Mouse (Mus musculus) liver, postnatal 0 days (tissue): ENCODE results near the gene Camta2.

Source experiments
- CTCF ChIP-seq: sonication (generic); IDR thresholded peaks from 2 replicates; pipeline ENCODE4 v1.5.1; 2016; ENCODE audit warnings: antibody characterized with exemption, low read depth
- EP300 ChIP-seq: IDR thresholded peaks from 2 replicates; pipeline ENCODE4 v1.6.1; 2016; ENCODE audit warnings: antibody characterized with exemption, low read depth, mild to moderate bottlenecking

DNA sequence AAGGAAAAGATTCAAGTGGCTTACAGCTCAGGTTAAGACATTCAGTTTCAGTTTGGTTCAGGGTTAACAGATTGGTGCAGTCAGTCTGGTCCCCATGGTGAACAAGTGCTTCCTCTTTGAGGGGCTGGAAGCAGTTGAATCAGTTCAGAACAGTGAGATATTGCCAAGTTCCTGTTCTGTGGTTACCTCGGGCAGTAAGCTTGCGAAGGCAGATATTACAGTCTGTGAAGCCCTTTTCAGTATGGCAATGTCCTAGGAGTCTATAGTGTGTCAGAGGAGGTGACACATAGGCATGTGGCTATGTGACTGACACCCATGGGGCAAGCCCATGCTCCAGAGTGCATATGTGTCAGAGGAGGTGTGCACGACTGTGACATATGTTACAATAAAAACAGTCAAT, 32.7 kb upstream of the Camta2 start:
- TF ChIP-seq CTCF: no peak
- no peak for TF ChIP-seq EP300
